Mouse (Mus musculus) heart, adult 2 months (tissue): ENCODE measurements around the gene Smu1.

Experiments
- CTCF ChIP-seq: fragments of 200-600 bp; IDR thresholded peaks from 2 replicates; pipeline ENCODE4 v1.8.1; 2022; ENCODE audit warnings: antibody characterized with exemption, mild to moderate bottlenecking, moderate library complexity
- EP300 ChIP-seq: fragments of 200-500 bp; IDR thresholded peaks from 2 replicates; pipeline ENCODE4 v1.6.1; 2011; ENCODE audit warnings: low read depth, low read length, control low read depth; ENCODE audit not compliant: insufficient read depth
- POLR2A ChIP-seq: fragments of 200-500 bp; IDR thresholded peaks from 2 replicates; pipeline ENCODE4 v1.6.1; 2011; ENCODE audit warnings: mild to moderate bottlenecking, low read depth, low read length, control low read depth; ENCODE audit not compliant: insufficient read depth

DNA sequence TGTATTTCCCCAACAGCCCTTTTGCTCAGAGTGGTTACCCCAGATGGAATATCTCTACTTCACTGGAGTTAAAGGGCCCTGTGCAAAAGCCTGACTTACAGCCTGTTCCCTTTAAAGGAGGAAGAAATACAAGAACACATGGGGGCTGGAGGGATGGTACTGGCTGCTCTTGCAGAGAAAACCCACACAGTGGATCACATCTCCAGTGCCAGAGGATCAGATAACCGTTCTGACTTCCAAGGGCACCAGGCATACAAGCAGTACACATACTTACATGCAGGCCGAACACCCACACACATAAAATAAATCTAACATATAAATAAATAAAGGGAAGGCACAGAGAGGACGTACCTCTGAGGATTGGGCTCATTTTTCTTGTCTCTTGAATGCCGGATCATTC, 49.7 kb upstream of the Smu1 start:
- TF ChIP-seq POLR2A (no peak), CTCF (no peak), EP300 (no peak)
